Mouse (Mus musculus): ENCODE results near the gene Oasl1.

DNA sequence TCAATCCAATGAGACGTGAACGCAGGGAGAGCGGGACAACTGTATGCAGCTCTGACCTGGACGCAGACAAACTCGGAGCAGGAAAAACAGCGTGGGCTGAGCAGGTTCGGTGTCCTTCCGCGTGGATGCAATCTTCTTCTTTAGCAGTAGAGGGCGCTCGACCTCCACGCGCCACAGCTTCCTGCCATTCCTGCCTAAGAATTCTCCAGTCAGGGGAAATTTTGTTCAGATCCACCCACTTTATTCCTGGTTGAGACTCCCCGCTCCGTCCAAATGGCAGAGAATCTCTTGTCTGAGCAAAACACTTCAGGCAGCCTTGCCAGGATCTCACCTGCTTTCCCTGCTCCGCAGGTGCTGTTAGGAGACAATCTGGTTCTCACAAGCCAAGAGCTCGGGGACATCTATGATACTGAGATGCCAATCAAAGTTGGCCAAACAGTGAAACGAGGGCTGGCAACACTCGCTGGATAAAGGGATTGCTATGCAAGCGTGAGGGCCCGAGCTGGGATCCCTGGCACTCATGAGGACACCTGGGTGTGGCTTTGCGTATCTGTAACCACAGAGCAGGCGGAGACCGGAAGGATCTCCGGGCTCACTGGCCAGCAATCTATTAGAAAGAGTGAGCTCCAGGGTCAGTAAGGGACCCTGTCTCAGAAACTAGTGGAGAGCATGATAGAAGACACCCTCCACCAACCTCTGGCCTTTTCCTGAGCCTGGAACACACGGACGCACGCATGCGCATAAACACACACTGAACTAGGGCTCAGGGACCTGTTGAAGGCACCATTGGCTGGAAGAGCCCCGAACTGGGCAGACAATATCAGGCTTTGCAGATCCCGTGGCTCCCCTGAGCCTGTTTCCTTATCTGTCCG, 56.4 kb downstream of the Oasl1 start:
- TF ChIP-seq CTCF (IDR thresholded peaks at IDR 0.05; ENCODE audit: low read depth, low read length) (peak; percentile 99), POLR2A (IDR thresholded peaks at IDR 0.05; ENCODE audit: extremely low read depth, insufficient read depth, low read length) (no peak)

Data from liver, adult 2 months (tissue).